Mouse (Mus musculus) fibroblast of lung, adult 2 months (primary cell): ENCODE data around the gene Zfhx3.

Experiments
- DNase-seq: peaks from one replicate; pipeline ENCODE4 v3.0.0-alpha.2; 2011; ENCODE audit warnings: low read depth

Zfhx3 gene

GRCm38 (mm10) chr8:108798012-108798411 lies 855.6 kb downstream of the Zfhx3 start:
- DNase-seq, result peak; percentile 99

- DNase-seq, result no peak
Measured at GRCm38 (mm10) chr8:108799250-108799649, 856.8 kb downstream of the Zfhx3 start.

GRCm38 (mm10) chr8:108800357-108800756 lies 857.9 kb downstream of the Zfhx3 start:
- no peak for DNase-seq

GRCm38 (mm10) chr8:108803017-108803416 lies 860.6 kb downstream of the Zfhx3 start:
- no peak for DNase-seq

GRCm38 (mm10) chr8:108811694-108812093 lies 869.2 kb downstream of the Zfhx3 start:
- no peak for DNase-seq

- no peak for DNase-seq
Measured at GRCm38 (mm10) chr8:108813375-108813774, 870.9 kb downstream of the Zfhx3 start.

GRCm38 (mm10) chr8:108819271-108819671 lies 876.8 kb downstream of the Zfhx3 start:
- no peak for DNase-seq

GRCm38 (mm10) chr8:108819826-108820225 lies 877.4 kb downstream of the Zfhx3 start:
- no peak for DNase-seq

GRCm38 (mm10) chr8:108820634-108821033 lies 878.2 kb downstream of the Zfhx3 start:
- no peak for DNase-seq

- DNase-seq, result no peak
Measured at GRCm38 (mm10) chr8:108822841-108823266, 880.4 kb downstream of the Zfhx3 start.

GRCm38 (mm10) chr8:108824049-108824448 lies 881.6 kb downstream of the Zfhx3 start:
- DNase-seq, result no peak

GRCm38 (mm10) chr8:108826414-108826813 lies 884.0 kb downstream of the Zfhx3 start:
- no peak for DNase-seq

GRCm38 (mm10) chr8:108827428-108827827 lies 885.0 kb downstream of the Zfhx3 start:
- DNase-seq, result peak; percentile 34

GRCm38 (mm10) chr8:108829305-108829717 lies 886.9 kb downstream of the Zfhx3 start:
- DNase-seq, result no peak

- DNase-seq, result no peak
Measured at GRCm38 (mm10) chr8:108835143-108835542, 892.7 kb downstream of the Zfhx3 start.

GRCm38 (mm10) chr8:108837788-108838187 lies 895.3 kb downstream of the Zfhx3 start:
- DNase-seq, result no peak

- DNase-seq, result no peak
Measured at GRCm38 (mm10) chr8:108838761-108839160, 896.3 kb downstream of the Zfhx3 start.

- no peak for DNase-seq
Measured at GRCm38 (mm10) chr8:108842307-108842706, 899.9 kb downstream of the Zfhx3 start.

GRCm38 (mm10) chr8:108846174-108846573 lies 903.7 kb downstream of the Zfhx3 start:
- no peak for DNase-seq

- no peak for DNase-seq
Measured at GRCm38 (mm10) chr8:108846827-108847226, 904.4 kb downstream of the Zfhx3 start.

GRCm38 (mm10) chr8:108847356-108847755 lies 904.9 kb downstream of the Zfhx3 start:
- no peak for DNase-seq

GRCm38 (mm10) chr8:108848484-108848883 lies 906.0 kb downstream of the Zfhx3 start:
- no peak for DNase-seq

- DNase-seq, result no peak
Measured at GRCm38 (mm10) chr8:108853028-108853427, 910.6 kb downstream of the Zfhx3 start.

- no peak for DNase-seq
Measured at GRCm38 (mm10) chr8:108854444-108855102, 912.1 kb downstream of the Zfhx3 start.
